Mouse (Mus musculus) stomach, embryonic 16.5 days (tissue): ENCODE results near the gene Crybb2. TPM values are rescaled to one million over a fixed set of nuclear protein-coding genes. Genes with fewer than 3 reads are reported as not detected.

Experiments
- ATAC-seq: fragments of 200-750 bp; cut with Nextera tagmentation; 2 replicates; pipeline ENCODE4 v1.8.0; 2017; ENCODE audit warnings: moderate number of reproducible peaks, moderate TSS enrichment; ENCODE audit not compliant: insufficient read depth, low FRiP score
- H3K27ac ChIP-seq: fragments of 300-500 bp; sonication (generic); 2 replicates; pipeline ENCODE4 v1.5.1; 2014; ENCODE audit warnings: low read length
- H3K27me3 ChIP-seq: fragments of 300-500 bp; sonication (generic); 2 replicates; pipeline ENCODE4 v1.6.1; 2014; ENCODE audit warnings: low read length, control low read depth, mixed read lengths; ENCODE audit not compliant: control insufficient read depth, insufficient read depth
- H3K36me3 ChIP-seq: fragments of 300-500 bp; sonication (generic); 2 replicates; pipeline ENCODE4 v1.6.1; 2014; ENCODE audit warnings: low read length; ENCODE audit not compliant: control insufficient read depth, insufficient read depth
- H3K4me1 ChIP-seq: fragments of 300-500 bp; sonication (generic); 2 replicates; pipeline ENCODE4 v1.6.1; 2014; ENCODE audit warnings: low read length, control low read depth, mixed read lengths; ENCODE audit not compliant: control insufficient read depth, insufficient read depth
- H3K4me2 ChIP-seq: fragments of 300-500 bp; sonication (generic); 2 replicates; pipeline ENCODE4 v1.6.1; 2014; ENCODE audit warnings: low read depth, low read length, mixed read lengths
- H3K4me3 ChIP-seq: fragments of 300-500 bp; sonication (generic); replicated peaks from 2 replicates; pipeline ENCODE4 v1.5.1; 2014; ENCODE audit warnings: mild to moderate bottlenecking, low read length
- H3K9ac ChIP-seq: fragments of 300-500 bp; sonication (generic); 2 replicates; pipeline ENCODE4 v1.6.1; 2014; ENCODE audit warnings: low read length
- H3K9me3 ChIP-seq: fragments of 300-500 bp; sonication (generic); replicated peaks from 2 replicates; pipeline ENCODE4 v1.6.1; 2016; ENCODE audit warnings: low read length, control low read depth; ENCODE audit not compliant: control insufficient read depth
- WGBS: fragments of 180-500 bp; shearing (Covaris S2); extraction: QIAGEN DNeasy Blood & Tissue Kit; methylation state at CpG from one replicate; pipeline ENCODE4 v1.1.7; 2014; 5-methylcytosine and 5-hydroxymethylcytosine counted together
- polyA plus RNA-seq: library from polyadenylated mRNA; unstranded; fragments of >200 nt; fragmentation: Nextera tagmentation; extraction: Ambion mirVana; gene quantifications from 2 replicates; pipeline ENCODE4 v1.2.1, GENCODE M21; 2015

The Crybb2 gene
- not detected in 2 replicates for polyA plus RNA-seq

DNA sequence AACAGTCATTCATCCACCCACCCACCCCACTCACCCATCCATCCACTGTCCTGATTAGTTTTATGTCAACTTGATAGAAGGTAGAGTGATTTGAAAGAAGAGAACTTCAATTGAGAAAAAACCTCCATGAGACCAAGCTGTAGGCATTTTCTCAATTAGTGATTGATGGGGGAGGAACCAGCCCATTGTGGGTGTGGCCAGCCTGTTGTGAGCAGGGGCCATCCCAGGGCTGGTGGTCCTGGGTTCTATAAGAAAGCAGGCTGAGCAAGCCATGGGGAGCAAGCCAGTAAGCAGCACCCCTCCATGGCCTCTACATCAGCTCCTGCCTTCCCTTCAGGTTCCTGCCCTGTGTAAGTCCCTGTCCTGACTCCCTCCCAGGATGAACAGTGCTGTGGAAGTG lies at the start of gene Crybb2:
TSS of gene Crybb2 (minus strand) at position 101 of the 400 bp plus-strand sequence.
- Histone ChIP-seq H3K36me3 (no peaks in the 10 kb centered on the region), H3K27ac (no peak within 1 kb of the TSS), H3K9me3 (no peaks in the 10 kb centered on the region), H3K9ac (no peak within 1 kb of the TSS), H3K4me1 (no peaks in the 10 kb centered on the region), H3K4me3 (no peak within 1 kb of the TSS), H3K27me3 (no peaks in the 10 kb centered on the region), H3K4me2 (no peak within 1 kb of the TSS)
- ATAC-seq = no peak

DNA sequence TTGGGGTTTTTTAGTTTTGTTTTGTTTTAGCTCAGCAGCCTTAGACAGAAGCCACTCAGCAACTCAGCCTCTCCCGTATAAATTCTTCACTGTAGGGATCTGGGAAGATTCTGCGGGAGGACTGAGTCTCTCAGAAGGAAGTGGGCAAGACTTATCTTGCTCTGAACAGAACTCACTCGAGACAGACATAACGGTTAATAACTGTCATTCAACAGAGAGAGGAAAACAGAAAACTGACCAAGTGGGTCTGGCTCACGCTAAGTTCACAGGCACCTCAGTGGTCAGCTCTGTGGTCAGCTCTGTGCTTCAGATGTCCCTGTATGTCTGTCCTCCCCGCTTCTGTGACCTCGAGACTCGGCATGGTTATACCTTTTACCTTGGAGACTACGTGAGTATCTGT lies 49.4 kb upstream of the Crybb2 start:
- Histone ChIP-seq H3K36me3 (no peaks in the 10 kb centered on the region), H3K27ac (peak overlapping the region; percentile 61), H3K27me3 (no peaks in the 10 kb centered on the region), H3K4me2 (no peak overlapping the region), H3K4me3 (no peak overlapping the region), H3K9me3 (no peaks in the 10 kb centered on the region), H3K4me1 (peaks cover 50% of the 10 kb centered on the region), H3K9ac (no peak overlapping the region)
- ATAC-seq = no peak
- 61% methylated on average over 9 of the region's 9 CpGs for WGBS

DNA sequence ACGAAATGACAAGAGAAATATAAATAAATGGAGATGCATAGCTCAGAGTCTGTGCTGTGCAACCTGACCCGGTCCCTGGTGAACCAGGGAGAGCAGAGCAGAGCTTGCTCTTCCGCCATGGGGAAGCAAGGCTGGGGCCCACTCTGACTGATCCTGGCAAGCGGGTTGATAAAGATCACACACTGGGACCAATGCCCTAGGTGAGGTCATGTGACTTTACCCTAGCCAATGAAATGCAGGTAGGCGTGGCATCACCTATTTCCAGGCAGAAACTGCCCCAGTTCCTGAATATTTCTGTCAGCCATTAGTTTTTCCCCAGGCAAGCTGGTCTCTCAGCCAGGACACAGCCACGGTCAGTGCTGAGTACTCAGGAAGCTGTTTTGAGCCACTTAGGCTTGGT lies 48.8 kb upstream of the Crybb2 start:
- peak overlapping the region; percentile 61 for H3K27ac ChIP-seq
- 35% methylated on average over 6 of the region's 6 CpGs for WGBS

DNA sequence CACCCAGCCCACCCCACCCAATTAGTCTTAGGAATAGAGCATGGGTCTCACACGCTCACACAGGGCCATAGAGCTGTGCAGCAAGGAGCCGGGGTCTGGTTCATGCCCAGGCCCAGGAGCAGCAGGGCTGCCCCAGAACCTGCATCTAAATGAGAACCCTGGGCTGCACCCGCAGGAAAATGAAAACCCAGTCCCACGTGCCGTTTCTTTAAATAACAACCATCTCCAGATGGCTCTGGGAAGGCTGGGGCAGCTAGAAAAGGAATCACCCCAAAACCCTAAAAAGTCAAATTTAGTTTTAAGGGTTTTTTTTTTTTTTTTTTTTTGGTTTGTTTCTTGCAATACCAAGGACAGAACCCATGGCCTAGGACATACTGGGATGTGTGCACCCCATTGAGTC lies 47.4 kb upstream of the Crybb2 start:
- no peak overlapping the region for H3K4me3 ChIP-seq
- no peak overlapping the region for H3K27ac ChIP-seq
- ATAC-seq = no peak
- no peak overlapping the region for H3K4me2 ChIP-seq
- no peaks in the 10 kb centered on the region for H3K36me3 ChIP-seq
- 89% methylated on average over 5 of the region's 5 CpGs for WGBS
- H3K27me3 ChIP-seq = no peaks in the 10 kb centered on the region
- no peaks in the 10 kb centered on the region for H3K9me3 ChIP-seq
- H3K9ac ChIP-seq = no peak overlapping the region
- H3K4me1 ChIP-seq = peaks cover 66% of the 10 kb centered on the region

More for the DNA sequence above, 48.8 kb upstream of the Crybb2 start:
- ATAC-seq = peak; percentile 58
- no peaks in the 10 kb centered on the region for H3K36me3 ChIP-seq
- no peaks in the 10 kb centered on the region for H3K9me3 ChIP-seq
- no peak overlapping the region for H3K4me3 ChIP-seq
- H3K4me2 ChIP-seq = no peak overlapping the region
- H3K9ac ChIP-seq = no peak overlapping the region; the same call in 1 of the 2 replicates
- H3K4me1 ChIP-seq = peaks cover 56% of the 10 kb centered on the region
- no peaks in the 10 kb centered on the region for H3K27me3 ChIP-seq

DNA sequence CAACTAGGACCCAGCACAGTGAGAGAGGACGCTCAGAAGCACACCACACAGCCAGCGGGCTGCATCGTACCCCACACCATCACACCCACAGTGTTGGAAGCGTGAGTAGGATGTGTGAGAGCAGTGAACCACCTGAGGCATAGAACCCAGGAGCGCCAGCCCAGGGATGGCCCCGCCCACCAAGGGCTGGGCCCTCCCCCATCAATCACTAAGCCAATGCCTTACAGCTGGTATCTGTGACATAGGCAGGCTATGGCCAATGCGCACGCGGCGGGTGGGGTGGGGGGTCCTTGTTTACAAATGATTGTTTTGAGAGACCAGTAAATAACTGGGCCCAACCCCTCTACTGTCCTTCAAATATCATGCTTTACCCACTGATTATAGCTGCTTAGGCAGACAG lies 46.0 kb upstream of the Crybb2 start:
- peaks cover 62% of the 10 kb centered on the region for H3K4me1 ChIP-seq

DNA sequence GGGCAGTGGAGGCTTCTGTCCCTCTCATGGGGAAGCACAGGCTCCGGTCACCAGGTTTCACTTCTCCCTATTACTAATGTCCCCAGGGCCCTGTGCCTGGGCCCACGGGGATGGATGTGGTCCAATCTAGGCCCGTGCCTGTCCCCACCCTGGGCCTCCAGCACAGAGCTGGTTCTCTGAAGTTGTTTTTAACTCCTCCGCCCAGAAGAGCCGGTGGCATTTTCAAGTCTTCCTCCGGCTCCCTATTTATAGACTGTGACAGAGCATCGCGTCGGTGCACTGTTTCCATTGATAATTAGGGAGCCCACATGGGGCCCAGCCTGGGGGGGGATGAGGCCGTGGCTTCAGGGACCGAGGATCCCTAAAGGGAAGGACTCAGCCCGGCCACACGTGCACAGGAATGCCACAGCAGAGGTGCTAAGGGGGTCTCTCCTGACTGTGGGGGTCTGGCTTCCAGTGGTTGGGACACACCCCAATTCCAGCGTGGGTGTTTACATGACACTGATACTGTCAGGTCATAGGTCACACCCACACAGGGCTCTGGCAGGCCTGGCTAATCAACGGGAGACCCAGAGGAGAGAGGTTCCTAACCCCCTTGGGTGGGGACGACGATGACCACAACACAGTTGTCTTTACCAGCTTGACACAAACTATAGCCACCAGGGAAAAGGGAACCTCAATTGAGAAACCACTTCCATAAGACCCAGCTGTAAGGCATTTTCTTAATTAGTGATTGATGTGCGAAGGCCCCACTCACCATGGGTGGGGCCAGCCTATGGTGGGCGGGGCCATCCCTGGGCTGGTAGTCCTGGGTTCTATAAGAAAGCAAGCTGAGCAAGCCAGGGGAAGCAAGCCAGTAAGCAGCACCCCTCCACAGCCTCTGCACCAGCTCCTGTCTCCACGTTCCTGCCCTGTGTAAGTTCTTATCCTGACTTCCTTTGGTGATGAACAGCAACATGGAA lies 44.6 kb upstream of the Crybb2 start:
- H3K9me3 ChIP-seq = no peaks in the 10 kb centered on the region
- no peaks in the 10 kb centered on the region for H3K27me3 ChIP-seq
- H3K4me3 ChIP-seq = no peak overlapping the region
- 32% methylated on average over 20 of the region's 20 CpGs for WGBS
- no peak for ATAC-seq
- peak overlapping the region; percentile 73 for H3K27ac ChIP-seq
- H3K9ac ChIP-seq = peak overlapping the region; percentile 9; the same call in 1 of the 2 replicates
- no peak overlapping the region for H3K4me2 ChIP-seq
- peaks cover 53% of the 10 kb centered on the region for H3K4me1 ChIP-seq
- no peaks in the 10 kb centered on the region for H3K36me3 ChIP-seq

More for the DNA sequence above, 46.0 kb upstream of the Crybb2 start:
- no peak overlapping the region for H3K9ac ChIP-seq
- no peak overlapping the region; the same call in 1 of the 2 replicates for H3K27ac ChIP-seq
- no peaks in the 10 kb centered on the region for H3K27me3 ChIP-seq
- 64% methylated on average over 10 of the region's 10 CpGs for WGBS
- H3K9me3 ChIP-seq = no peaks in the 10 kb centered on the region
- no peaks in the 10 kb centered on the region for H3K36me3 ChIP-seq
- no peak overlapping the region for H3K4me2 ChIP-seq
- no peak overlapping the region for H3K4me3 ChIP-seq
- ATAC-seq = no peak

DNA sequence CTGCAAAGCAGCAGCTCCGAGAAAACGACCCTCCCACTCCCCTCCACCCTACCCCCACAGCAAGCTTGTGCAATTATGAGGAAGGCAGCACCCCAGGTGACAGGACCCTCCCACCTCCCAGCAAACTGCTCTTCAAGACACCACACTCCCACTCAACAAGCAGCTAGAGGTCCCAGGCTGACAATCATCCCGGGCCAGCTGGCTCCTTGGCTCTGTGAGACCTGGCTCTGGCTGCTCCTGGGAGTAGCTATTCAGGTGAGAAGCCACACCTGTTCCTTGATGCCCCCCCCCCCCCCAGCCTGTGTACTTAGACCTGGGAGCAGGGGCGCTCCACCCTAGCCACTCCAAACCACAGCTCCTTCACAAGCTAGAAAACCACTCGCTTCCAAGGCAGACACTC lies 43.2 kb upstream of the Crybb2 start:
- peak; percentile 78 for ATAC-seq
- peaks cover 53% of the 10 kb centered on the region for H3K4me1 ChIP-seq
- 28% methylated on average over 5 of the region's 5 CpGs for WGBS

DNA sequence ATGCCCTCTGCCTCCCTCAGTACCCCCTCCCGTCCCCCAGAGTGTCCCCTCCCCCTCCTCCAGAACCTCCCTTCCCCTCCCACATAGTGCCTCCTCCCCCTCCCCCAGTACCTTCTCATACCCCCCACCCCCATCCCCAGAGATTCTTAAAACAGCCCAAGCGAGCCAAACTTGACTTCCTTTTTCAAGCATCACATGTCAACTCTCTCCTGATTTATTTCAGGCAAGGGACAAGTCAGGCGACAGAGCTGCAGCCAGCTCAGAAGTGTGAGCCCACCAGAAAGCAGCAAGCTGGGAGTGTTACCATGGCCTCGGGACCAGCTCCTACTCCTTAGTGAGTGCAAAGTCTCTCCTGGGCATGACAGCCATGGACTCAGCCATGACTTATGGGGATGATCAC lies 41.4 kb upstream of the Crybb2 start:
- Histone ChIP-seq H3K4me3 (no peak overlapping the region), H3K36me3 (no peaks in the 10 kb centered on the region), H3K4me1 (peaks cover 60% of the 10 kb centered on the region), H3K27me3 (no peaks in the 10 kb centered on the region), H3K27ac (peak overlapping the region; percentile 23; the same call in 1 of the 2 replicates), H3K4me2 (no peak overlapping the region), H3K9me3 (no peaks in the 10 kb centered on the region), H3K9ac (no peak overlapping the region)
- ATAC-seq = no peak
- WGBS = 20% methylated on average over 4 of the region's 4 CpGs

More for the DNA sequence above, 43.2 kb upstream of the Crybb2 start:
- Histone ChIP-seq H3K4me3 (no peak overlapping the region), H3K27ac (peak overlapping the region; percentile 73), H3K27me3 (no peaks in the 10 kb centered on the region), H3K9ac (peak overlapping the region; percentile 3; the same call in 1 of the 2 replicates), H3K36me3 (no peaks in the 10 kb centered on the region), H3K9me3 (no peaks in the 10 kb centered on the region), H3K4me2 (peak overlapping the region; percentile 28; the same call in 1 of the 2 replicates)

DNA sequence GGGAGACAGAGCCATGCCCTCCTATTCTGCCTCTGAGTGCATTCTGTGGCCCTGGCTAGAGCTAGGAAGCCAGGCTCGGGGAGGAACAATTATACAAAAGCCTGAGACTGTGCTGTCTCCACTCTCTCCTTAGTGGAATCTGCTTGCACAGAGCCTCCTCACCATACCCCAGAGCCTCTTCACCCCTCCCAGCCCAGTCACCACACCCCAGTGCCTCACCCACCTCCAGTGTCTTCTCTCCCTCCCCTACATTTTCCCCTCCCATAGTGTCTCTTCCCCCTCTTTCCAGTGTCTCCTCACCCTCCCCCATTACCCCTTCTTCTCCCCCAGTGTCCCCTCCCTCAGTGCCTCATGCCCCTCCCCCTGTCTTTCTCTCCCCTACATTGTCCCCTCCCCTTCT lies 41.0 kb upstream of the Crybb2 start:
- peaks cover 60% of the 10 kb centered on the region for H3K4me1 ChIP-seq
- ATAC-seq = no peak
- H3K27ac ChIP-seq = peak overlapping the region; percentile 69
- WGBS = 12% methylated on average over 1 of the region's 1 CpGs
- H3K9me3 ChIP-seq = no peaks in the 10 kb centered on the region
- no peak overlapping the region for H3K4me3 ChIP-seq
- peak overlapping the region; percentile 50 for H3K9ac ChIP-seq
- H3K36me3 ChIP-seq = no peaks in the 10 kb centered on the region
- H3K27me3 ChIP-seq = no peaks in the 10 kb centered on the region
- no peak overlapping the region for H3K4me2 ChIP-seq
